Mouse (Mus musculus) ES-E14 (cell line): ENCODE measurements around the gene Gm21209. TPM values are rescaled to one million over a fixed set of nuclear protein-coding genes. Genes with fewer than 3 reads are reported as not detected.
"Not testable (repeated sequence)": the region's sequence is repeated elsewhere in the genome, so short reads cannot be mapped to it uniquely, and the experiment has no call there.

Source experiments
- DNase-seq: peaks from one replicate; pipeline ENCODE4 v3.0.0-alpha.2; 2013; ENCODE audit warnings: low read depth, low spot score
- H3K27ac ChIP-seq: 2 replicates; pipeline ENCODE4 v1.5.1; 2012; ENCODE audit warnings: low read depth, mild to moderate bottlenecking, low read length, moderate library complexity, mixed read lengths; ENCODE audit not compliant: poor library complexity, insufficient read depth, severe bottlenecking
- H3K36me3 ChIP-seq: 2 replicates; pipeline ENCODE4 v1.6.1; 2012; ENCODE audit warnings: mild to moderate bottlenecking, low read length, moderate library complexity, mixed read lengths; ENCODE audit not compliant: control insufficient read depth, poor library complexity, insufficient read depth, severe bottlenecking
- H3K4me1 ChIP-seq, 2 experiments: fragments of 150-350 bp in 1 of 2; sonication (generic) in 1 of 2; 2 replicates each; pipeline ENCODE4 v1.6.1; 2012; ENCODE audit warnings: low read length in 2 of 2, mild to moderate bottlenecking in 1 of 2, mixed read lengths in 1 of 2; ENCODE audit not compliant: control insufficient read depth in 2 of 2, insufficient read depth in 2 of 2, poor library complexity in 1 of 2
- H3K4me3 ChIP-seq, 2 experiments: fragments of 150-350 bp in 1 of 2; sonication (generic) in 1 of 2; 2 replicates each; pipeline ENCODE4 v1.5.1; 2012; ENCODE audit warnings: low read length in 2 of 2, low read depth in 1 of 2, mild to moderate bottlenecking in 1 of 2, mixed read lengths in 1 of 2; ENCODE audit not compliant: insufficient read depth in 1 of 2, poor library complexity in 1 of 2, severe bottlenecking in 1 of 2
- H3K9ac ChIP-seq: 2 replicates; pipeline ENCODE4 v1.6.1; 2012; ENCODE audit warnings: low read depth, mild to moderate bottlenecking, low read length, mixed read lengths; ENCODE audit not compliant: poor library complexity, insufficient read depth, severe bottlenecking
- H3K9me3 ChIP-seq: fragments of 150-350 bp; sonication (generic); 2 replicates; pipeline ENCODE4 v1.6.1; 2012; ENCODE audit warnings: low read depth, mild to moderate bottlenecking, low read length; ENCODE audit not compliant: control insufficient read depth, insufficient read depth
- in situ Hi-C, 2 experiments: fragments of 600-800 bp; cut with MboI; formaldehyde crosslinking; loops; one replicate each; pipeline ENCODE4 v1.15.1; 2025; ENCODE audit warnings: low sequenced_read_pairs in 2 of 2, inconsistent platforms in 1 of 2; ENCODE audit not compliant: unreplicated experiment in 2 of 2
- total RNA-seq: library from RNA; depleted of rRNA; stranded (reverse); fragments of 300-350 nt; gene quantifications from 2 replicates; pipeline ENCODE4 v1.2.3, GENCODE M21; 2012; rRNA removed

The Gm21209 gene
- not detected in 2 replicates for total RNA-seq

- H3K4me3 ChIP-seq, H3K27ac ChIP-seq, H3K4me1 ChIP-seq, in situ Hi-C loops, H3K9ac ChIP-seq, DNase-seq, H3K36me3 ChIP-seq, H3K9me3 ChIP-seq: not testable (repeated sequence)
Measured at GRCm38 (mm10) chrY:49570856-49571255, at the start of gene Gm21209. Gene Gm21209 (plus strand): TSS chrY:49571156.
